Mouse (Mus musculus): ENCODE measurements around the gene Rae1.

The Rae1 gene

DNA sequence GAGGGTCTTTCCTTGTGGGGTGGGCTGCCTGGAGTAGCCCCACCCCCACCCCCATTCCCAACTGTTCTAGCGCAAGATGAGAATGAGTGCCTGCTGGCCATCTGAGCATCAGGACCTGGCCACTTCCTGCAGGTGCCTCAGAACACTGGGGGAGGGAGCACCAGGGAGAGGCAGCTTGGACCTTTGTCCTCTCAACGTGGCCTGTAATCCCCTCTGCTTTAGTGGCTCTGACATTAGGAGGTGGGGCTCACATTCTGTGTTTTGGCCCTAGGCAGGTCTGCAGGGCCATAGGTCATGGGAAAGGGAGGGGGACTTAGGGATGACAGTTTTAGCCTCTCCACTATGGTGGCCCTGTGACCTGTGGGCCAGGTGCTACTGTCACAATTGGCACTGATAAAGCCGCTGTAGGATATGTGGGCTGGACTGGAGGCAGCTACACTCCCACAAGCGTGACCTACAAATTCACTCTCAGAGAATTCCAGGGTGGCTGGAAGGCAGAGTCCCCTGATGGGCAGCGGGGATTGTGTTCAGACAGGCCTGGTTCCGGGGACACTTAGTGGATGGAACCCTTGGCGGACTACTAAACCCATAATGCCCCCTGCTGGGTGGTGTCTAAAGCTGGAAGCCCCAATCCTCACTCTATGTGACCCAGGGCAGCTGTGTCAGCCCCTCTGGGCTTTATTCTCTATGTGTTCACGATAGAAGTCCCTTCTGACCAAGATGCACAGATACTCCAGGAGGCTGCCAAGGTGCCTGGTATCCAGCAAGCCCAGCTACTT lies 50.9 kb downstream of the Rae1 start:
- Histone ChIP-seq H3K36me3 (ENCODE audit: insufficient read depth, low read length) (no peaks in the 10 kb centered on the region), H3K4me3 (replicated peaks; ENCODE audit: low read length) (no peak overlapping the region), H3K9me3 (ENCODE audit: low read length) (no peaks in the 10 kb centered on the region), H3K27me3 (ENCODE audit: insufficient read depth, low read length) (no peaks in the 10 kb centered on the region), H3K4me1 (replicated peaks; ENCODE audit: low read depth, low read length) (peaks cover 47% of the 10 kb centered on the region)
- TF ChIP-seq NANOG (IDR thresholded peaks at IDR 0.05; ENCODE audit: borderline replicate concordance, low read length) = no peak
- TF ChIP-seq POU5F1 (IDR thresholded peaks at IDR 0.05; ENCODE audit: borderline replicate concordance, low read length) = no peak
- no peak for TF ChIP-seq CTCF (conservative IDR thresholded peaks at IDR 0.05; ENCODE audit: low read length)

GRCm38 (mm10) chr2:173052881-173053280 lies 53.0 kb downstream of the Rae1 start:
- TF ChIP-seq NANOG (IDR thresholded peaks at IDR 0.05; ENCODE audit: borderline replicate concordance, low read length) = no peak
- no peak for TF ChIP-seq POU5F1 (IDR thresholded peaks at IDR 0.05; ENCODE audit: borderline replicate concordance, low read length)
- Histone ChIP-seq H3K4me3 (replicated peaks; ENCODE audit: low read length) (no peak overlapping the region), H3K27me3 (ENCODE audit: insufficient read depth, low read length) (no peaks in the 10 kb centered on the region), H3K4me1 (replicated peaks; ENCODE audit: low read depth, low read length) (peaks cover 50% of the 10 kb centered on the region), H3K9me3 (ENCODE audit: low read length) (no peaks in the 10 kb centered on the region), H3K36me3 (ENCODE audit: insufficient read depth, low read length) (no peaks in the 10 kb centered on the region)

GRCm38 (mm10) chr2:173053846-173054245 lies 53.9 kb downstream of the Rae1 start:
- TF ChIP-seq CTCF (conservative IDR thresholded peaks at IDR 0.05; ENCODE audit: low read length) (no peak), NANOG (IDR thresholded peaks at IDR 0.05; ENCODE audit: borderline replicate concordance, low read length) (no peak), POU5F1 (IDR thresholded peaks at IDR 0.05; ENCODE audit: borderline replicate concordance, low read length) (no peak)
- Histone ChIP-seq H3K4me1 (replicated peaks; ENCODE audit: low read depth, low read length) (peaks cover 50% of the 10 kb centered on the region), H3K4me3 (replicated peaks; ENCODE audit: low read length) (no peak overlapping the region), H3K27me3 (ENCODE audit: insufficient read depth, low read length) (no peaks in the 10 kb centered on the region), H3K36me3 (ENCODE audit: insufficient read depth, low read length) (no peaks in the 10 kb centered on the region), H3K9me3 (ENCODE audit: low read length) (no peaks in the 10 kb centered on the region)

DNA sequence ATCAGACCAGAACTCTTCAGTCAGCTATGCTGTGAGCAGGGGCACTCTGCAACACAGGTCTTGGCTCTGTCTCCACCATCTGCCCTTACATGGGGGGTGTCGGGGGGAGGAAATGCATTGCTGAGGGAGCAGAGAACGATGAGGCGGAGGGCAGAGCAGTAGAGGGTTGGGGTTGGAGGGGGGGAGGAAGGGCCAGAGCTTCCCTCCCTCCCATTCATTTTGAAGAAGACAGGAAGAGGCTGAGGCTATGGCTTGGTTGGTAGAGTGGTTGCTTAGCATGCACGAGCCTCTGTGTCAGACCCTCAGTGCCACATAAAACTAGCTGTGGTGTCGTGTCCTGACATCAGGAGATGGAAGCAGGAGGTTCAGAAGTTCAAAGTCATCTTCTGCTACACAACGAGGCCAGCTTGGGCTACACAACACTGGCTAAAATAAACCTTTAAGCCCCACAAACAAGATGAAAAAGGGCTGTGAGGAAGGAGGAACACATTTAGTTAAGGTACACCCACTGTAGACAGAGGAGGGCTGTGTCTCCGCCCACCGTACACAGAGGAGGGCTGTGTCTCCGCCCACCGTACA lies 56.5 kb downstream of the Rae1 start:
- Histone ChIP-seq H3K4me1 (replicated peaks; ENCODE audit: low read depth, low read length) (peaks cover 38% of the 10 kb centered on the region), H3K9me3 (ENCODE audit: low read length) (no peaks in the 10 kb centered on the region), H3K4me3 (replicated peaks; ENCODE audit: low read length) (no peak overlapping the region), H3K36me3 (ENCODE audit: insufficient read depth, low read length) (no peaks in the 10 kb centered on the region), H3K27me3 (ENCODE audit: insufficient read depth, low read length) (no peaks in the 10 kb centered on the region; the same call in 1 of the 2 replicates)
- no peak for TF ChIP-seq POU5F1 (IDR thresholded peaks at IDR 0.05; ENCODE audit: borderline replicate concordance, low read length)
- TF ChIP-seq CTCF (conservative IDR thresholded peaks at IDR 0.05; ENCODE audit: low read length) = no peak
- no peak for TF ChIP-seq NANOG (IDR thresholded peaks at IDR 0.05; ENCODE audit: borderline replicate concordance, low read length)

GRCm38 (mm10) chr2:173056882-173057315 lies 57.0 kb downstream of the Rae1 start:
- H3K4me3 ChIP-seq (replicated peaks; ENCODE audit: low read length) = no peak overlapping the region
- H3K27me3 ChIP-seq (ENCODE audit: insufficient read depth, low read length) = no peaks in the 10 kb centered on the region; the same call in 1 of the 2 replicates
- H3K36me3 ChIP-seq (ENCODE audit: insufficient read depth, low read length) = no peaks in the 10 kb centered on the region
- peaks cover 41% of the 10 kb centered on the region for H3K4me1 ChIP-seq (replicated peaks; ENCODE audit: low read depth, low read length)
- no peaks in the 10 kb centered on the region for H3K9me3 ChIP-seq (ENCODE audit: low read length)
- TF ChIP-seq CTCF (conservative IDR thresholded peaks at IDR 0.05; ENCODE audit: low read length) (no peak), NANOG (IDR thresholded peaks at IDR 0.05; ENCODE audit: borderline replicate concordance, low read length) (no peak), POU5F1 (IDR thresholded peaks at IDR 0.05; ENCODE audit: borderline replicate concordance, low read length) (no peak)

GRCm38 (mm10) chr2:173057623-173058022 lies 57.7 kb downstream of the Rae1 start:
- H3K36me3 ChIP-seq (ENCODE audit: insufficient read depth, low read length) = no peaks in the 10 kb centered on the region
- peaks cover 42% of the 10 kb centered on the region for H3K4me1 ChIP-seq (replicated peaks; ENCODE audit: low read depth, low read length)
- no peak overlapping the region for H3K4me3 ChIP-seq (replicated peaks; ENCODE audit: low read length)
- no peaks in the 10 kb centered on the region; the same call in 1 of the 2 replicates for H3K27me3 ChIP-seq (ENCODE audit: insufficient read depth, low read length)
- TF ChIP-seq NANOG (IDR thresholded peaks at IDR 0.05; ENCODE audit: borderline replicate concordance, low read length) (no peak), CTCF (conservative IDR thresholded peaks at IDR 0.05; ENCODE audit: low read length) (no peak), POU5F1 (IDR thresholded peaks at IDR 0.05; ENCODE audit: borderline replicate concordance, low read length) (no peak)
- H3K9me3 ChIP-seq (ENCODE audit: low read length) = no peaks in the 10 kb centered on the region

DNA sequence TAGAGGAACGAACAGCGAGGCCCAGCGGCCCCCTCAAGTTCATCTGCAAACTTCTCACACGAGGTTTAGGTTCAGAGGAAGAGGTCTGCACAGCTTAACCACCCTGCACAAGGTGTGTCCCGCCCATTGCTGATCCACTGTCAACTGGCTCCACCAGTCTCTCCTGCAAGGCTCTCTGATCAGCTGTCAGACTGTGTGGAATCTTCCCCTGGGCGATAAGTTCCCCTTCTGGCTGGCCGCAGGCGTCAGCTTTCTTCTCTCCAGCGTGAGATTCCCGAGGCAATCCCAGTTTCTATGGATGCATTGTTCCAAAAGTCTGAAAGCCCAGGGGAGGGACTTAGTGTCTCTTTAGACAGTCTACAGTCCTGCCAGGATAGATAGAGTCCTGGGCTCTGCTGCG lies 58.3 kb downstream of the Rae1 start:
- no peak overlapping the region for H3K4me3 ChIP-seq (replicated peaks; ENCODE audit: low read length)
- no peaks in the 10 kb centered on the region; the same call in 1 of the 2 replicates for H3K27me3 ChIP-seq (ENCODE audit: insufficient read depth, low read length)
- H3K9me3 ChIP-seq (ENCODE audit: low read length) = no peaks in the 10 kb centered on the region
- no peaks in the 10 kb centered on the region for H3K36me3 ChIP-seq (ENCODE audit: insufficient read depth, low read length)
- TF ChIP-seq CTCF (conservative IDR thresholded peaks at IDR 0.05; ENCODE audit: low read length) (no peak), NANOG (IDR thresholded peaks at IDR 0.05; ENCODE audit: borderline replicate concordance, low read length) (no peak), POU5F1 (IDR thresholded peaks at IDR 0.05; ENCODE audit: borderline replicate concordance, low read length) (no peak)
- H3K4me1 ChIP-seq (replicated peaks; ENCODE audit: low read depth, low read length) = peaks cover 42% of the 10 kb centered on the region

DNA sequence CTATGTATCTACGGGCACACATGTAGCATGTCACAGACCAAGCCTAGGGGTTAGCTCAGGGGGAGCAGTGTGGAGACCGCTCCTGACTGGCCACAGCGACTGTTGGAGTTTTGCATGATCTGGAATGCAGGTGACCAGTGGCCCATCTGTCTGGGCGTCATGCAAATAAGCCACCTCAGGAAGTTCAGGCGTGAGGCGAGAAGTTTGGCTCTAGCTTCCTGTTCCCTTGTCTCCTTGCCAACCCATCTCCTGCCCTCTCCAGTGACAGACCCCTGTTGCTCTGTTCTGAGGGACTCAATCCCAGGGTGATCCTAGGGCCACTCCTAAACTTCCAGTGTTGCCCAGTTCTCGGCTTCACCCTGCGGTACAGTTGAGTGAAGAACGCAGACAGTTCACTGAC lies 60.5 kb downstream of the Rae1 start:
- Histone ChIP-seq H3K4me3 (replicated peaks; ENCODE audit: low read length) (no peak overlapping the region), H3K36me3 (ENCODE audit: insufficient read depth, low read length) (no peaks in the 10 kb centered on the region), H3K4me1 (replicated peaks; ENCODE audit: low read depth, low read length) (peaks cover 42% of the 10 kb centered on the region), H3K27me3 (ENCODE audit: insufficient read depth, low read length) (no peaks in the 10 kb centered on the region; the same call in 1 of the 2 replicates), H3K9me3 (ENCODE audit: low read length) (peaks cover 4% of the 10 kb centered on the region; the same call in 1 of the 2 replicates)
- no peak for TF ChIP-seq CTCF (conservative IDR thresholded peaks at IDR 0.05; ENCODE audit: low read length)
- TF ChIP-seq POU5F1 (IDR thresholded peaks at IDR 0.05; ENCODE audit: borderline replicate concordance, low read length) = no peak
- TF ChIP-seq NANOG (IDR thresholded peaks at IDR 0.05; ENCODE audit: borderline replicate concordance, low read length) = no peak
